8 mouse cellular contexts compared by ENCODE assay signal in the genomic region with DNA sequence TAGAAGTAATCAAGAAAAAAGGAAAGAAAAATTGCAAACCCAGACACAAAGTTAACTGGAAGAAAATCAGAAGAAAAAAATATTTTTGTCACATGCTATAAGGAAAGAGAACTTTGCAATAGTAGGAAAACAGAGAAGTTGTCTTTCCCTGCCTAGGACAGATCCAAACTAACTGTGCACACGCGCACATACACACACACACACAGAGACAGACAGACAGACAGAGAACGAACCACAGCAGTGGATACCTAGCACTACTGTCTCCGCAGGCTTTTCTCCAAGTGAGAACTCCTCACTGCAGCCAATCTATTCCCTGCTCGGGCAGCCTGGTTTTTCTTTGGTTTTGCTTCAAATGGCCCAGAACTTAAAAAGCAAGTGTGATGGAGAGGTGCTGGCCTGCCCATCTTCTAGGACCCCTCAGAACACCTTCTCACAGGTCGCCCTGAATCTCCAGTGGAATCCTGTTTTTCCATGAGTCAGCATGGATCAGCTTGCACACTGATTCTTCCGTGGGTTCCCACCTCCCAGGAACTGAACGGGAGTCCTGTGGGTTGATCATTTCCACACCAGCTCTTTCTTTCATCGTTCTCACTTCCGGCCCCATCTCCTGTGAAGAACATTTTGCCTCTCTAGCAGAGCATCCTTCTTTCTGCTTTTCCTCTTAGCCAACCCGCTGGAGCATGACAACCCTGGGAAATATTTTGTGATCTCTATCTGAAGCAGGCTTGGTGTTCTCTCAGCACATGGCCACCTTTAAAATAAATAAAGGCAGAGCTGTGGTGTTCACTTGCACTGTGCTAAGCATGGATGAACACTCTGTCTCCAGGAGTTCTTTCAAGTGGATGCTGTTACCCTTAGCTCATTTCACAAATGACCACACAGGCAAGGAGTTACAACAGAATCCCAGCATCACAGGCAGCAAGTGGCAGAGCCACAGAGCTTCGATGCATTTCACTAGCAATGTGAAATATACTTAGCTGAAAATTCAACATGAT.
DNase-seq lines count a peak whose midpoint lies in the region; ATAC-seq and TF ChIP-seq lines count a peak whose summit lies in the region.

No protein-coding gene starts in this region.

- no peaks in the 10 kb centered on the region for H3K36me3 ChIP-seq in embryonic facial prominence, embryonic 14.5 days (ENCODE audit: control insufficient read depth, insufficient read depth, low read length)
- no peaks in the 10 kb centered on the region for H3K36me3 ChIP-seq in embryonic facial prominence, embryonic 10.5 days (replicated peaks)
- no peaks in the 10 kb centered on the region for H3K36me3 ChIP-seq in liver, adult 2 months (ENCODE audit: control insufficient read depth, insufficient read depth, low read length)
- no peaks in the 10 kb centered on the region for H3K36me3 ChIP-seq in embryonic facial prominence, embryonic 15.5 days

- H3K9me3 ChIP-seq in embryonic facial prominence, embryonic 14.5 days (ENCODE audit: control insufficient read depth, low read length), result no peaks in the 10 kb centered on the region
- no peaks in the 10 kb centered on the region for H3K9me3 ChIP-seq in embryonic facial prominence, embryonic 10.5 days
- no peaks in the 10 kb centered on the region for H3K9me3 ChIP-seq in embryonic facial prominence, embryonic 15.5 days (replicated peaks)

- ATAC-seq in embryonic facial prominence, embryonic 14.5 days (ENCODE audit: low read depth), result no peak
- no peak for ATAC-seq in embryonic facial prominence, embryonic 15.5 days (ENCODE audit: insufficient number of reproducible peaks, low FRiP score, low TSS enrichment, low read depth)
- no peak for ATAC-seq in erythroblast, adult 5-6 weeks (replicated peaks; ENCODE audit: low FRiP score, poor library complexity, severe bottlenecking)

- no peak for TF ChIP-seq CTCF in liver, adult 2 months (IDR thresholded peaks at IDR 0.05; ENCODE audit: low read depth, low read length)

- no peak for DNase-seq in embryonic facial prominence, embryonic 14.5 days (ENCODE audit: low spot score)
- DNase-seq in embryonic facial prominence, embryonic 10.5 days (ENCODE audit: low spot score), result no peak
- no peak for DNase-seq in liver, adult 2 months (ENCODE audit: extremely low read depth, low read depth, low spot score)
- DNase-seq in liver, result no peak
- peak; percentile 31 for DNase-seq in lung, postnatal 36 days
- DNase-seq in adrenal gland, postnatal 10 days, result no peak

- no peak overlapping the region for H3K4me2 ChIP-seq in embryonic facial prominence, embryonic 14.5 days (ENCODE audit: low read depth, low read length)
- no peak overlapping the region; the same call in 1 of the 2 replicates for H3K4me2 ChIP-seq in embryonic facial prominence, embryonic 15.5 days (replicated peaks)

- H3K4me3 ChIP-seq in embryonic facial prominence, embryonic 14.5 days (ENCODE audit: low read depth, low read length), result no peak overlapping the region
- H3K4me3 ChIP-seq in embryonic facial prominence, embryonic 10.5 days, result no peak overlapping the region
- no peak overlapping the region; the same call in 1 of the 2 replicates for H3K4me3 ChIP-seq in liver, adult 2 months (ENCODE audit: insufficient read depth, low read depth, low read length)
- no peak overlapping the region for H3K4me3 ChIP-seq in embryonic facial prominence, embryonic 15.5 days (replicated peaks)

- peaks cover 9% of the 10 kb centered on the region for H3K4me1 ChIP-seq in embryonic facial prominence, embryonic 14.5 days (ENCODE audit: control insufficient read depth, insufficient read depth, low read length)
- H3K4me1 ChIP-seq in embryonic facial prominence, embryonic 10.5 days, result peaks cover 51% of the 10 kb centered on the region
- H3K4me1 ChIP-seq in liver, adult 2 months (ENCODE audit: control insufficient read depth, insufficient read depth, low read length), result peaks cover 9% of the 10 kb centered on the region
- peaks cover 17% of the 10 kb centered on the region for H3K4me1 ChIP-seq in embryonic facial prominence, embryonic 15.5 days

- no peak overlapping the region for H3K9ac ChIP-seq in embryonic facial prominence, embryonic 14.5 days (ENCODE audit: low read depth, low read length)
- no peak overlapping the region for H3K9ac ChIP-seq in liver, adult 2 months (ENCODE audit: low read depth, low read length)
- H3K9ac ChIP-seq in embryonic facial prominence, embryonic 15.5 days, result no peak overlapping the region

- H3K27ac ChIP-seq in embryonic facial prominence, embryonic 14.5 days (replicated peaks; ENCODE audit: low read depth, low read length), result peak overlapping the region; percentile 39; the same call in 1 of the 2 replicates
- H3K27ac ChIP-seq in embryonic facial prominence, embryonic 10.5 days (replicated peaks), result no peak overlapping the region
- H3K27ac ChIP-seq in liver, adult 2 months (replicated peaks; ENCODE audit: insufficient read depth, low read depth, low read length), result peak overlapping the region; percentile 71
- peak overlapping the region; percentile 44; the same call in 1 of the 2 replicates for H3K27ac ChIP-seq in embryonic facial prominence, embryonic 15.5 days (replicated peaks)

- H3K79me2 ChIP-seq in liver, adult 2 months (ENCODE audit: control insufficient read depth, insufficient read depth, low read length), result peaks cover 3% of the 10 kb centered on the region; the same call in 1 of the 2 replicates

- 76% methylated on average over 12 of the region's 12 CpGs for WGBS in embryonic facial prominence, embryonic 14.5 days
- 84% methylated on average over 12 of the region's 12 CpGs for whole genome bisulfite sequencing in embryonic facial prominence, embryonic 10.5 days
- WGBS in liver, adult 2 months, result 66% methylated on average over 12 of the region's 12 CpGs
- 73% methylated on average over 12 of the region's 12 CpGs for WGBS in embryonic facial prominence, embryonic 15.5 days

- no peaks in the 10 kb centered on the region for H3K27me3 ChIP-seq in embryonic facial prominence, embryonic 14.5 days (replicated peaks; ENCODE audit: control insufficient read depth, insufficient read depth, low read length)
- no peaks in the 10 kb centered on the region for H3K27me3 ChIP-seq in embryonic facial prominence, embryonic 10.5 days (replicated peaks; ENCODE audit: low read depth, poor library complexity, severe bottlenecking)
- H3K27me3 ChIP-seq in liver, adult 2 months (ENCODE audit: control insufficient read depth, insufficient read depth, low read length), result no peaks in the 10 kb centered on the region
- H3K27me3 ChIP-seq in embryonic facial prominence, embryonic 15.5 days, result no peaks in the 10 kb centered on the region

- no peak for TF ChIP-seq POLR2A in liver, adult 2 months (IDR thresholded peaks at IDR 0.05; ENCODE audit: extremely low read depth, insufficient read depth, low read length)
